Mouse (Mus musculus): ENCODE results near the gene Camkk2. TPM values are rescaled to one million over a fixed set of nuclear protein-coding genes. Genes with fewer than 3 reads are reported as not detected.

The Camkk2 gene
- polyA plus RNA-seq, 1 experiment from 2014 or later, result 62.7 TPM

DNA sequence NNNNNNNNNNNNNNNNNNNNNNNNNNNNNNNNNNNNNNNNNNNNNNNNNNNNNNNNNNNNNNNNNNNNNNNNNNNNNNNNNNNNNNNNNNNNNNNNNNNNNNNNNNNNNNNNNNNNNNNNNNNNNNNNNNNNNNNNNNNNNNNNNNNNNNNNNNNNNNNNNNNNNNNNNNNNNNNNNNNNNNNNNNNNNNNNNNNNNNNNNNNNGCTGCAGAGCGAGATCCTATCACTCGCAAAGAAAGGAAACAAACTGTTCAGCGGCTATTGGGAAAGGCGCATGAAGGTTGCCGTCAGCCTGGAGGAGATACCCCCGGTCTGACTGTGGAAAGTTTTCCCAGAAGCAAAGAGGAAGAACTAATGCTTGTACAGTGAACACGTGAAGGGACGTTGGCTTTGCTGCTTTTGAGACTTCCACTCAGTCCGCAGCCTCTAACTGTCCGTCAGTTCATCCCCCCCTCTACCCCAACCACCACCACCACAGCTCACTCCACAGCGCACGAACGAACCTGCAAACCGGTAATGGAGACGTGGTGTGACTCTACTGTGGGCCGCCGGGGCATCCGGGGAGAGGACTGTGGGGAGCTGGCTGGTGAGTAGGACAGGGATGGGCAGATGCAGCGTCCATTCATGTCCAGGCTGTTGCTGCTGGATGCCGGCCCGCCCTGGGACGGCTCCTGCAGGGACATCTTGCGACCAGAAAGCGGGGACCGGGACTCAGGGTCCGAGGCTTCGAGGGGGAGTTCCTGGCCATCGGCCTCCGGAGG, 15.8 kb downstream of the Camkk2 start:
- no peak overlapping the region for H3K4me2 ChIP-seq (ENCODE audit: low read depth, low read length)
- no peaks in the 10 kb centered on the region for H3K27me3 ChIP-seq (ENCODE audit: control insufficient read depth, insufficient read depth, low read length)
- H3K9ac ChIP-seq (replicated peaks; ENCODE audit: low read depth, low read length), result no peak overlapping the region
- H3K4me1 ChIP-seq (ENCODE audit: control insufficient read depth, insufficient read depth, low read length), result no peaks in the 10 kb centered on the region
- H3K9me3 ChIP-seq (ENCODE audit: control insufficient read depth, low read length), result no peaks in the 10 kb centered on the region
- ATAC-seq (ENCODE audit: low read depth), result no peak
- WGBS, result 90% methylated on average over 29 of the region's 29 CpGs
- no peak overlapping the region for H3K4me3 ChIP-seq (ENCODE audit: low read depth, low read length)
- no peak overlapping the region for H3K27ac ChIP-seq (ENCODE audit: low read depth, low read length)
- peaks cover 13% of the 10 kb centered on the region for H3K36me3 ChIP-seq (ENCODE audit: control insufficient read depth, insufficient read depth, low read length)

GRCm38 (mm10) chr5:122756680-122757079, 22.5 kb downstream of the Camkk2 start:
- Histone ChIP-seq H3K9ac (replicated peaks; ENCODE audit: low read depth, low read length) (no peak overlapping the region), H3K9me3 (ENCODE audit: control insufficient read depth, low read length) (no peaks in the 10 kb centered on the region), H3K4me1 (ENCODE audit: control insufficient read depth, insufficient read depth, low read length) (no peaks in the 10 kb centered on the region), H3K4me3 (ENCODE audit: low read depth, low read length) (no peak overlapping the region), H3K36me3 (ENCODE audit: control insufficient read depth, insufficient read depth, low read length) (peaks cover 31% of the 10 kb centered on the region), H3K27ac (ENCODE audit: low read depth, low read length) (no peak overlapping the region), H3K4me2 (ENCODE audit: low read depth, low read length) (no peak overlapping the region), H3K27me3 (ENCODE audit: control insufficient read depth, insufficient read depth, low read length) (no peaks in the 10 kb centered on the region)
- ATAC-seq (ENCODE audit: low read depth), result no peak
- 88% methylated on average over 7 of the region's 7 CpGs for WGBS

GRCm38 (mm10) chr5:122756144-122756543, 23.1 kb downstream of the Camkk2 start:
- Histone ChIP-seq H3K36me3 (ENCODE audit: control insufficient read depth, insufficient read depth, low read length) (peaks cover 31% of the 10 kb centered on the region), H3K4me2 (ENCODE audit: low read depth, low read length) (no peak overlapping the region), H3K4me3 (ENCODE audit: low read depth, low read length) (no peak overlapping the region), H3K9me3 (ENCODE audit: control insufficient read depth, low read length) (no peaks in the 10 kb centered on the region), H3K4me1 (ENCODE audit: control insufficient read depth, insufficient read depth, low read length) (no peaks in the 10 kb centered on the region), H3K27me3 (ENCODE audit: control insufficient read depth, insufficient read depth, low read length) (no peaks in the 10 kb centered on the region), H3K27ac (ENCODE audit: low read depth, low read length) (no peak overlapping the region), H3K9ac (replicated peaks; ENCODE audit: low read depth, low read length) (no peak overlapping the region)
- no peak for ATAC-seq (ENCODE audit: low read depth)
- WGBS, result 50% methylated on average over 6 of the region's 6 CpGs

DNA sequence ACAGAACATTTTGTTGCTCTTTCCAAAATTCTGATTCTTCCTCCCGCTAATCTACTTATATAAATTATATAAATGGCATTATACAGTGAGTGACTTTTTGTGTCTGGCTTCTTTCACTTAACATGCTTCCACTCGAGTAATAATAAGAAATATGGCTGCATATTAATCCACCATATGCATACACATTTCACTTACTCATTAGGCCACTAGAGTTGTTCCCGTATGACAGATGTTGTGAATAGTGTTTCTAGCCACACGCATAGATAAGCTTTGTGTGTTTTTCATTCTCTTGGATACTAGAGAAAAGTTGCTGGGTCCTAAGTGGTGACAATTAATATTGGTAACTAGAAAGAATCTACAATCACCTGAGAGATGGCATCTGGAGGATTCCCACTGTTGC, 23.6 kb downstream of the Camkk2 start:
- no peak for ATAC-seq (ENCODE audit: low read depth)
- Histone ChIP-seq H3K4me1 (ENCODE audit: control insufficient read depth, insufficient read depth, low read length) (no peaks in the 10 kb centered on the region), H3K4me2 (ENCODE audit: low read depth, low read length) (no peak overlapping the region), H3K27me3 (ENCODE audit: control insufficient read depth, insufficient read depth, low read length) (no peaks in the 10 kb centered on the region), H3K9me3 (ENCODE audit: control insufficient read depth, low read length) (no peaks in the 10 kb centered on the region), H3K36me3 (ENCODE audit: control insufficient read depth, insufficient read depth, low read length) (peaks cover 31% of the 10 kb centered on the region), H3K27ac (ENCODE audit: low read depth, low read length) (no peak overlapping the region), H3K4me3 (ENCODE audit: low read depth, low read length) (no peak overlapping the region), H3K9ac (replicated peaks; ENCODE audit: low read depth, low read length) (no peak overlapping the region)
- WGBS, result 93% methylated on average over 4 of the region's 4 CpGs

DNA sequence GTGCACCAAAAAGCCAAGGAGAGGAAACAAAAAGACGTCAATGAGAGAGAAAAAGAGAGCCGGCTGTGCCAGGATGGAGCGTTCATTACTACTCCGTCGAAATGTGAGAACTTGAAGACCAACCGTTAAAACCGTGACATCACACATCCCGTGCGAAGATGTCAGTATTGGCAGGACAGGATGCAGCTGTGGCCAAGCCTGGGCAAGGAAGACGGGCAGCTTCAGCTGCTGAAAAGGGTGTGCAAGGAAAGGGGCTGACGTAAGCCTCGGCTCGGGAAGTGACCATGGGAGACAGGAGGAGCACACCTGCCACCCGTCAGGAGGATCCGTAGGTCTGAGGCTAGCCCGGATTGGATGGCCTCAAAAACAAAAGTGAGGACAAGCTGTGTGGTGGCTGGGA, 24.7 kb downstream of the Camkk2 start:
- Histone ChIP-seq H3K9me3 (ENCODE audit: control insufficient read depth, low read length) (no peaks in the 10 kb centered on the region), H3K4me2 (ENCODE audit: low read depth, low read length) (no peak overlapping the region), H3K4me1 (ENCODE audit: control insufficient read depth, insufficient read depth, low read length) (no peaks in the 10 kb centered on the region), H3K27ac (ENCODE audit: low read depth, low read length) (no peak overlapping the region), H3K4me3 (ENCODE audit: low read depth, low read length) (no peak overlapping the region), H3K9ac (replicated peaks; ENCODE audit: low read depth, low read length) (no peak overlapping the region), H3K36me3 (ENCODE audit: control insufficient read depth, insufficient read depth, low read length) (peaks cover 31% of the 10 kb centered on the region), H3K27me3 (ENCODE audit: control insufficient read depth, insufficient read depth, low read length) (no peaks in the 10 kb centered on the region)
- ATAC-seq (ENCODE audit: low read depth), result no peak
- WGBS, result 91% methylated on average over 16 of the region's 16 CpGs

- H3K27me3 ChIP-seq (ENCODE audit: control insufficient read depth, insufficient read depth, low read length), result no peaks in the 10 kb centered on the region
- no peak overlapping the region for H3K9ac ChIP-seq (replicated peaks; ENCODE audit: low read depth, low read length)
- no peak overlapping the region for H3K4me3 ChIP-seq (ENCODE audit: low read depth, low read length)
- no peak overlapping the region for H3K4me2 ChIP-seq (ENCODE audit: low read depth, low read length)
- no peak overlapping the region for H3K27ac ChIP-seq (ENCODE audit: low read depth, low read length)
- no peaks in the 10 kb centered on the region for H3K9me3 ChIP-seq (ENCODE audit: control insufficient read depth, low read length)
- WGBS, result 85% methylated on average over 7 of the region's 7 CpGs
- no peaks in the 10 kb centered on the region for H3K4me1 ChIP-seq (ENCODE audit: control insufficient read depth, insufficient read depth, low read length)
- ATAC-seq (ENCODE audit: low read depth), result no peak
- H3K36me3 ChIP-seq (ENCODE audit: control insufficient read depth, insufficient read depth, low read length), result peaks cover 49% of the 10 kb centered on the region
Observed at GRCm38 (mm10) chr5:122747950-122748349, 31.3 kb downstream of the Camkk2 start.

GRCm38 (mm10) chr5:122743880-122744422, 35.3 kb downstream of the Camkk2 start:
- no peaks in the 10 kb centered on the region for H3K9me3 ChIP-seq (ENCODE audit: control insufficient read depth, low read length)
- no peaks in the 10 kb centered on the region for H3K4me1 ChIP-seq (ENCODE audit: control insufficient read depth, insufficient read depth, low read length)
- peaks cover 50% of the 10 kb centered on the region for H3K36me3 ChIP-seq (ENCODE audit: control insufficient read depth, insufficient read depth, low read length)
- H3K27me3 ChIP-seq (ENCODE audit: control insufficient read depth, insufficient read depth, low read length), result no peaks in the 10 kb centered on the region
- H3K4me2 ChIP-seq (ENCODE audit: low read depth, low read length), result no peak overlapping the region
- H3K9ac ChIP-seq (replicated peaks; ENCODE audit: low read depth, low read length), result no peak overlapping the region
- H3K27ac ChIP-seq (ENCODE audit: low read depth, low read length), result no peak overlapping the region
- no peak for ATAC-seq (ENCODE audit: low read depth)
- no peak overlapping the region for H3K4me3 ChIP-seq (ENCODE audit: low read depth, low read length)
- 89% methylated on average over 13 of the region's 13 CpGs for WGBS

GRCm38 (mm10) chr5:122736761-122737160, 42.4 kb downstream of the Camkk2 start:
- Histone ChIP-seq H3K9me3 (ENCODE audit: control insufficient read depth, low read length) (no peaks in the 10 kb centered on the region), H3K27ac (ENCODE audit: low read depth, low read length) (no peak overlapping the region), H3K36me3 (ENCODE audit: control insufficient read depth, insufficient read depth, low read length) (peaks cover 4% of the 10 kb centered on the region; the same call in 1 of the 2 replicates), H3K4me3 (ENCODE audit: low read depth, low read length) (no peak overlapping the region), H3K9ac (replicated peaks; ENCODE audit: low read depth, low read length) (no peak overlapping the region), H3K27me3 (ENCODE audit: control insufficient read depth, insufficient read depth, low read length) (no peaks in the 10 kb centered on the region), H3K4me1 (ENCODE audit: control insufficient read depth, insufficient read depth, low read length) (no peaks in the 10 kb centered on the region), H3K4me2 (ENCODE audit: low read depth, low read length) (no peak overlapping the region)
- WGBS, result 94% methylated on average over 15 of the region's 15 CpGs
- no peak for ATAC-seq (ENCODE audit: low read depth)

DNA sequence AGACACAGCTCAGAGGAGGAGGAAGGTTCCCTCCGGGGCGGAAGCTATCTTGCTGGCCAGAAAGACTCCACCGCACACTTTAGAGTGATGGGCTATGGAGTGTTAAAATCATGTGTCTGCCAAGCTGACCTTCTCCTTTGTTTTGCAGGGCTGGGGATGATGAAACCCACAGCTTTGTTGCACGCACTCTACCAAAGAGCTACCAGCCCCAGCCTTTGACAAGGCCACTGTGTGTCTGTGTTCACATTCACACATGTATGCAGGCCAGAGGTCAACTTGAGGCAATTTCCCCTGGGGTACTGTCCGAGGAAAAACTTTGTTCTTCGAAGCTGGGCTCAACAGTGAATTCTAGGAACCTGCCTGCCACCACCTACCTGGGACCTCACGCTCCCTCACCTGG, 43.4 kb downstream of the Camkk2 start:
- H3K9ac ChIP-seq (replicated peaks; ENCODE audit: low read depth, low read length), result no peak overlapping the region
- H3K9me3 ChIP-seq (ENCODE audit: control insufficient read depth, low read length), result no peaks in the 10 kb centered on the region
- H3K27me3 ChIP-seq (ENCODE audit: control insufficient read depth, insufficient read depth, low read length), result no peaks in the 10 kb centered on the region
- H3K36me3 ChIP-seq (ENCODE audit: control insufficient read depth, insufficient read depth, low read length), result 0 out of 2 replicates have a peak, but pooled peaks cover 2% of the 10 kb centered on the region
- no peak overlapping the region for H3K4me2 ChIP-seq (ENCODE audit: low read depth, low read length)
- no peaks in the 10 kb centered on the region for H3K4me1 ChIP-seq (ENCODE audit: control insufficient read depth, insufficient read depth, low read length)
- no peak overlapping the region for H3K27ac ChIP-seq (ENCODE audit: low read depth, low read length)
- H3K4me3 ChIP-seq (ENCODE audit: low read depth, low read length), result no peak overlapping the region
- 91% methylated on average over 7 of the region's 7 CpGs for WGBS
- ATAC-seq (ENCODE audit: low read depth), result no peak

Data from neural tube, embryonic 14.5 days (tissue).